ENCODE assay signal across 8 mouse cellular contexts in genomic region chr9:63132673-63133601, GRCm38 (mm10). TPM values are rescaled to one million over a fixed set of nuclear protein-coding genes. Genes with fewer than 3 reads are reported as not detected.
DNase-seq lines count a peak whose midpoint lies in the region; ATAC-seq and TF ChIP-seq lines count a peak whose summit lies in the region.

No protein-coding gene starts in this region.

- WGBS in hindbrain, embryonic 10.5 days: under 1% methylated on average over 48 of the region's 48 CpGs
- under 1% methylated on average over 48 of the region's 48 CpGs for WGBS in lung, embryonic 16.5 days
- under 1% methylated on average over 48 of the region's 48 CpGs for WGBS in thymus, adult 2 months

- H3K79me2 ChIP-seq in MEL (ENCODE audit: control insufficient read depth, insufficient read depth, low read length, poor library complexity): no peaks in the 10 kb centered on the region; the same call in 1 of the 2 replicates

- TF ChIP-seq RAD21 in MEL (IDR thresholded peaks at IDR 0.05; ENCODE audit: low read depth, low read length): no peak

- H3K36me3 ChIP-seq in MEL (ENCODE audit: control insufficient read depth in 1 of 2, insufficient read depth in 2 of 2, low read length in 2 of 2): peaks cover 0 to 2% of the 10 kb centered on the region in 2 experiments; a peak in 1 of 4 replicates
- no peaks in the 10 kb centered on the region for H3K36me3 ChIP-seq in hindbrain, embryonic 10.5 days
- H3K36me3 ChIP-seq in lung, embryonic 16.5 days (ENCODE audit: control insufficient read depth, insufficient read depth, low read length): no peaks in the 10 kb centered on the region
- no peaks in the 10 kb centered on the region for H3K36me3 ChIP-seq in thymus, adult 2 months (ENCODE audit: control insufficient read depth, insufficient read depth, low read length)

- DNase-seq in MEL (ENCODE audit: low read depth, low spot score): peak; percentile 96
- peak; percentile 94 to 97 for DNase-seq in cerebellum, adult 18-20 months
- DNase-seq in hindbrain, embryonic 10.5 days (ENCODE audit: low spot score): peak; percentile 95
- DNase-seq in layer of hippocampus, adult 9-11 months: peak; percentile 97
- peak; percentile 92 for DNase-seq in ovary, adult 18-20 months (ENCODE audit: low spot score)
- DNase-seq in thymus, adult 2 months: peak; percentile 95

- peak overlapping the region; percentile 95 for H3K9ac ChIP-seq in MEL (ENCODE audit: control insufficient read depth, low read depth, low read length, poor library complexity, severe bottlenecking)
- H3K9ac ChIP-seq in lung, embryonic 16.5 days (ENCODE audit: low read length): peak overlapping the region; percentile 78

- TF ChIP-seq CTCF in MEL (IDR thresholded peaks at IDR 0.05 in 2 of 3, conservative IDR thresholded peaks at IDR 0.05 in 1 of 3; ENCODE audit: control insufficient read depth in 1 of 3, insufficient read depth in 1 of 3, low read depth in 2 of 3, low read length in 3 of 3, poor library complexity in 1 of 3, severe bottlenecking in 1 of 3): no peak
- TF ChIP-seq CTCF in thymus, adult 2 months (IDR thresholded peaks at IDR 0.05; ENCODE audit: borderline replicate concordance, control insufficient read depth, extremely low read depth, insufficient read depth, low read length, poor library complexity): peak; percentile 60; the same call in 1 of the 2 replicates

- H3K27me3 ChIP-seq in MEL (ENCODE audit: control insufficient read depth in 1 of 2, insufficient read depth in 2 of 2, low read length in 2 of 2): no peaks in the 10 kb centered on the region
- H3K27me3 ChIP-seq in hindbrain, embryonic 10.5 days (ENCODE audit: insufficient read depth, poor library complexity, severe bottlenecking): peaks cover 65% of the 10 kb centered on the region
- H3K27me3 ChIP-seq in lung, embryonic 16.5 days (ENCODE audit: control insufficient read depth, insufficient read depth, low read depth, low read length): peaks cover 44% of the 10 kb centered on the region
- H3K27me3 ChIP-seq in thymus, adult 2 months (ENCODE audit: control insufficient read depth, insufficient read depth, low read length): peaks cover 8% of the 10 kb centered on the region; the same call in 1 of the 2 replicates

- peak; percentile 76 to 85 for TF ChIP-seq POLR2A in MEL (IDR thresholded peaks at IDR 0.05; ENCODE audit: control insufficient read depth in 1 of 2, insufficient read depth in 1 of 2, low read depth in 1 of 2, low read length in 2 of 2, poor library complexity in 1 of 2)
- TF ChIP-seq POLR2A in thymus, adult 2 months (IDR thresholded peaks at IDR 0.05; ENCODE audit: control insufficient read depth, extremely low read depth, insufficient read depth, low read length, poor library complexity): peak; percentile 54; the same call in 1 of the 2 replicates

- H3K27ac ChIP-seq in MEL (ENCODE audit: control insufficient read depth, low read depth, low read length): peak overlapping the region; percentile 79
- H3K27ac ChIP-seq in hindbrain, embryonic 10.5 days: peak overlapping the region; percentile 87
- H3K27ac ChIP-seq in lung, embryonic 16.5 days (ENCODE audit: low read length): peak overlapping the region; percentile 80
- H3K27ac ChIP-seq in thymus, adult 2 months (ENCODE audit: control insufficient read depth, insufficient read depth, low read length): peak overlapping the region; percentile 66

- no peak for TF ChIP-seq EP300 in MEL (IDR thresholded peaks at IDR 0.05; ENCODE audit: low read depth in 1 of 2, low read length in 2 of 2)

- H3K4me2 ChIP-seq in lung, embryonic 16.5 days (ENCODE audit: low read depth, low read length): peak overlapping the region; percentile 74

- peak; percentile 86 for ATAC-seq in frontal cortex, adult (ENCODE audit: low TSS enrichment)
- ATAC-seq in lung, embryonic 16.5 days (ENCODE audit: low read depth): peak; percentile 99

- no peaks in the 10 kb centered on the region for H3K9me3 ChIP-seq in MEL (replicated peaks; ENCODE audit: insufficient read depth, low read length)
- H3K9me3 ChIP-seq in hindbrain, embryonic 10.5 days: no peaks in the 10 kb centered on the region
- no peaks in the 10 kb centered on the region for H3K9me3 ChIP-seq in lung, embryonic 16.5 days (ENCODE audit: control insufficient read depth, low read length)

- peaks cover 0 to 15% of the 10 kb centered on the region in 2 experiments; a peak in 1 of 4 replicates for H3K4me1 ChIP-seq in MEL (ENCODE audit: control insufficient read depth in 1 of 2, insufficient read depth in 2 of 2, low read length in 2 of 2)
- H3K4me1 ChIP-seq in hindbrain, embryonic 10.5 days (replicated peaks): peaks cover 53% of the 10 kb centered on the region
- H3K4me1 ChIP-seq in lung, embryonic 16.5 days (replicated peaks; ENCODE audit: control insufficient read depth, insufficient read depth, low read length): peaks cover 10% of the 10 kb centered on the region
- peaks cover 26% of the 10 kb centered on the region for H3K4me1 ChIP-seq in thymus, adult 2 months (replicated peaks; ENCODE audit: control insufficient read depth, insufficient read depth, low read length)

- H3K4me3 ChIP-seq in MEL (ENCODE audit: control insufficient read depth in 1 of 2, insufficient read depth in 1 of 2, low read depth in 2 of 2, low read length in 2 of 2): peak overlapping the region; percentile 73 to 96
- peak overlapping the region; percentile 74 for H3K4me3 ChIP-seq in hindbrain, embryonic 10.5 days
- peak overlapping the region; percentile 65 for H3K4me3 ChIP-seq in lung, embryonic 16.5 days (ENCODE audit: low read length)
- H3K4me3 ChIP-seq in thymus, adult 2 months (ENCODE audit: control insufficient read depth, insufficient read depth, low read length): peak overlapping the region; percentile 90

TF ChIP-seq in MEL, 35 proteins besides CTCF, POLR2A, EP300 and RAD21 (continues in another document):
- peak; percentile 99 for TF ChIP-seq TBP (IDR thresholded peaks at IDR 0.05; ENCODE audit: low read depth, low read length)
- peak; percentile 97 for TF ChIP-seq MAX (IDR thresholded peaks at IDR 0.05; ENCODE audit: low read length)
- TF ChIP-seq NELFE (IDR thresholded peaks at IDR 0.05; ENCODE audit: low read depth, low read length): peak; percentile 80
- no peak for TF ChIP-seq ZC3H11A (IDR thresholded peaks at IDR 0.05; ENCODE audit: low read depth, low read length)
- TF ChIP-seq JUND (IDR thresholded peaks at IDR 0.05; ENCODE audit: low read depth, low read length): no peak
- peak; percentile 66 to 91; a peak in 3 of 4 replicates for TF ChIP-seq USF2 (IDR thresholded peaks at IDR 0.05; ENCODE audit: borderline replicate concordance in 1 of 2, insufficient read depth in 1 of 2, low read depth in 1 of 2, low read length in 2 of 2)
- no peak for TF ChIP-seq TAL1 (IDR thresholded peaks at IDR 0.05; ENCODE audit: low read length)
- peak; percentile 48 for TF ChIP-seq HCFC1 (IDR thresholded peaks at IDR 0.05; ENCODE audit: low read depth, low read length)
- no peak for TF ChIP-seq TCF12 (IDR thresholded peaks at IDR 0.05; ENCODE audit: low read depth, low read length)
- TF ChIP-seq NRF1 (IDR thresholded peaks at IDR 0.05; ENCODE audit: insufficient read depth, low read depth, low read length, poor library complexity, severe bottlenecking): peak; percentile 64
- TF ChIP-seq SMC3 (IDR thresholded peaks at IDR 0.05; ENCODE audit: low read depth, low read length): no peak
- TF ChIP-seq KAT2A (conservative IDR thresholded peaks at IDR 0.05; ENCODE audit: low read depth, low read length): no peak; the same call in 1 of the 2 replicates
- peak; percentile 74; the same call in 1 of the 2 replicates for TF ChIP-seq BHLHE40 (IDR thresholded peaks at IDR 0.05; ENCODE audit: borderline replicate concordance, low read depth, low read length)
- peak; percentile 47; the same call in 1 of the 2 replicates for TF ChIP-seq SIN3A (IDR thresholded peaks at IDR 0.05; ENCODE audit: low read length)
- TF ChIP-seq MAZ (IDR thresholded peaks at IDR 0.05; ENCODE audit: low read depth, low read length): no peak
- TF ChIP-seq USF1 (IDR thresholded peaks at IDR 0.05; ENCODE audit: low read depth, low read length): peak; percentile 98
- TF ChIP-seq UBTF (IDR thresholded peaks at IDR 0.05; ENCODE audit: borderline replicate concordance, insufficient read depth, low read depth, low read length): no peak
- TF ChIP-seq E2F4 (IDR thresholded peaks at IDR 0.05; ENCODE audit: borderline replicate concordance, low read depth, low read length): no peak
- peak; percentile 82 for TF ChIP-seq MXI1 (IDR thresholded peaks at IDR 0.05; ENCODE audit: low read depth, low read length)
- TF ChIP-seq ELF1 (IDR thresholded peaks at IDR 0.05; ENCODE audit: low read depth, low read length): no peak
- TF ChIP-seq MEF2A (IDR thresholded peaks at IDR 0.05; ENCODE audit: extremely low read depth, insufficient replicate concordance, low read depth, low read length, poor library complexity, severe bottlenecking): no peak
- no peak for TF ChIP-seq POLR2AphosphoS5 (IDR thresholded peaks at IDR 0.05; ENCODE audit: borderline replicate concordance, low read depth, low read length)
- no peak for TF ChIP-seq ZNF384 (IDR thresholded peaks at IDR 0.05; ENCODE audit: low read depth, low read length)
- TF ChIP-seq GABPA (IDR thresholded peaks at IDR 0.05; ENCODE audit: low read depth, low read length): no peak
- TF ChIP-seq ETS1 (IDR thresholded peaks at IDR 0.05; ENCODE audit: low read depth, low read length): 0 out of 2 replicates have a peak, but pooled peaks have one; percentile 34
- peak; percentile 83 for TF ChIP-seq MYC (IDR thresholded peaks at IDR 0.05; ENCODE audit: low read depth, low read length)
- no peak for TF ChIP-seq CHD1 (IDR thresholded peaks at IDR 0.05; ENCODE audit: low read depth, low read length)
- TF ChIP-seq ZMIZ1 (IDR thresholded peaks at IDR 0.05; ENCODE audit: low read depth, low read length): 0 out of 2 replicates have a peak, but pooled peaks have one; percentile 54
- peak; percentile 96 for TF ChIP-seq MAFK (IDR thresholded peaks at IDR 0.05; ENCODE audit: borderline replicate concordance, low read depth, low read length)
- TF ChIP-seq MYB (IDR thresholded peaks at IDR 0.05; ENCODE audit: low read depth, low read length): no peak
- no peak for TF ChIP-seq RCOR1 (IDR thresholded peaks at IDR 0.05; ENCODE audit: low read depth, low read length)
- no peak; the same call in 1 of the 2 replicates for TF ChIP-seq POLR2AphosphoS2 (IDR thresholded peaks at IDR 0.05; ENCODE audit: low read length)

RNA-seq across cellular contexts. Expression of gene Skor1, which starts 15.8 kb away (rescaled TPM):
- not detected in 2 replicates for total RNA-seq in MEL (2012; rRNA removed)
- under 1 TPM in 1 of 2 experiments, not detected in 1; 0.06 TPM for polyA plus RNA-seq in MEL (2012; ENCODE audit: insufficient read depth in 1 of 2, insufficient read length in 2 of 2, low read depth in 1 of 2, low replicate concordance in 2 of 2, missing spikeins in 1 of 2)
- polyA plus RNA-seq in hindbrain, embryonic 10.5 days (2016; fragmentation: Nextera tagmentation; extraction: Ambion mirVana): 0.68 and 6.8 TPM in 2 replicates
- polyA plus RNA-seq in lung, embryonic 16.5 days (2015; fragmentation: Nextera tagmentation; extraction: Ambion mirVana): 0.09 TPM in 1 of 2 replicates, not detected in the other
- 0.04 and 0.09 TPM in 2 replicates for polyA plus RNA-seq in thymus, adult 2 months (2012; rRNA removed)

Comparison
In these comparisons a context has a peak if more than half of its experiments do, and no peak if none do; other contexts are left out.
1. Peak in every context shown above with its lines: DNase-seq, ATAC-seq, H3K4me3 ChIP-seq and H3K27ac ChIP-seq.